Mouse (Mus musculus) left cerebral cortex, adult 6 months (tissue): ENCODE results near the gene Gm17535. TPM values are rescaled to one million over a fixed set of nuclear protein-coding genes. Genes with fewer than 3 reads are reported as not detected.

Experiments
- long read RNA-seq, 2 experiments: library from polyadenylated mRNA; unstranded; transcript quantifications; one replicate each; pipeline ENCODE4 v2.0.0; 2019 to 2020
- polyA plus RNA-seq: library from polyadenylated mRNA; unstranded; fragments of <200 nt; fragmentation: Nextera tagmentation; gene quantifications from 2 replicates; pipeline ENCODE4 v1.2.3, GENCODE M21; 2021

The Gm17535 gene
- polyA plus RNA-seq, result not detected in 2 replicates
- long read RNA-seq, experiment 1, result 0 reads
- long read RNA-seq, experiment 2, result 0 reads

DNA sequence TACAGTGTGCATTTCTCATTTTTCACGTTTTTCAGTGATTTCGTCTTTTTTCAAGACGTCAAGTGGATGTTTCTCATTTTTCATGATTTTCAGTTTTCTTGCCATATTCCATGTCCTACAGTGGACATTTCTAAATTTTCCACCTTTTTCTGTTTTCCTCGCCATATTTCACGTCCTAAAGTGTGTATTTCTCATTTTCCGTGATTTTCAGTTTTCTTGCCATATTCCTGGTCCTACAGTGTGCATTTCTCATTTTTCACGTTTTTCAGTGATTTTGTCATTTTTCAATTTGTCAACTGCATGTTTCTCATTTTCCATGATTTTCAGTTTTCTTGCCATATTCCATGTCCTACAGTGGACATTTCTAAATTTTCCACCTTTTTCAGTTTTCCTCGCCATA is at the start of gene Gm17535:
Gene Gm17535, plus strand, starts transcription at position 301 of the 400 bp plus-strand sequence.

DNA sequence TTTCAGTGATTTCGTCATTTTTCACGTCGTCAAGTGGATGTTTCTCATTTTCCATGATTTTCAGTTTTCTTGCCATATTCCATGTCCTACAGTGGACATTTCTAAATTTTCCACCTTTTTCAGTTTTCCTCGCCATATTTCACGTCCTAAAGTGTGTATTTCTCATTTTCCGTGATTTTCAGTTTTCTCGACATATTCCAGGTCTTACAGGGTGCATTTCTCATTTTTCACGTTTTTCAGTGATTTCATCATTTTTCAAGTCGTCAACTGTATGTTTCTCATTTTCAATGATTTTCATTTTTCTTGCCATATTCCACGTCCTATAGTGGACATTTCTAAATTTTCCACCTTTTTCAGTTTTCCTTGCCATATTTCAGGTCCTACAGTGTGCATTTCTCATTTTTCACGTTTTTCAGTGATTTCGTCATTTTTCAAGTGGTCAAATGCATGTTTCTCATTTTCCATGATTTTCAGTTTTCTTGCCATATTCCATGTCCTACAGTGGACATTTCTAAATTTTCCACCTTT is 33.9 kb upstream of the Gm17535 start, which contains the start of gene Gm10722:
Gene Gm10722, plus strand, starts transcription at position 478 of the 528 bp plus-strand sequence.

DNA sequence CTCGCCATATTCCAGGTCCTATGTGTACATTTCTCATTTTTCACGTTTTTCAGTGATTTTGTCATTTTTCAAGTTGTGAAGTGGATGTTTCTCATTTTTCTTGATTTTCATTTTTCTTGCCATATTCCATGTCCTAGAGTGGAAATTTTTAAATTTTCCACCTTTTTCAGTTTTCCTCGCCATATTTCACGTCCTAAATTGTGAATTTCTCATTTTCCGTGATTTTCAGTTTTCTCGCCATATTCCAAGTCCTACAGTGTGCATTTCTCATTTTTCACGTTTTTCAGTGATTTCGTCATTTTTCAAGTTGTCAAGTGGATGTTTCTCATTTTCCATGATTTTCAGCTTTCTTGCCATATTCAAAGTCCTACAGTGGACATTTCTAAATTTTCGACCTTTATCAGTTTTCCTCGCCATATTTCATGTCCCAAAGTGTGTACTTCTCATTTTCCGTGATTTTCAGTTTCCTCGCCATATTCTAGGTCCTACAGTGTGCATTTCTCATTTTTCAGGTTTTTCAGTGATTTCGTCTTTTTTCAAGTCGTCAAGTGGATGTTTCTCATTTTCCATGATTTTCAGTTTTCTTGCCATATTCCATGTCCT is 31.5 kb upstream of the Gm17535 start, which contains the start of gene Gm11168:
Gene Gm11168, plus strand, starts transcription at position 553 of the 603 bp plus-strand sequence.

DNA sequence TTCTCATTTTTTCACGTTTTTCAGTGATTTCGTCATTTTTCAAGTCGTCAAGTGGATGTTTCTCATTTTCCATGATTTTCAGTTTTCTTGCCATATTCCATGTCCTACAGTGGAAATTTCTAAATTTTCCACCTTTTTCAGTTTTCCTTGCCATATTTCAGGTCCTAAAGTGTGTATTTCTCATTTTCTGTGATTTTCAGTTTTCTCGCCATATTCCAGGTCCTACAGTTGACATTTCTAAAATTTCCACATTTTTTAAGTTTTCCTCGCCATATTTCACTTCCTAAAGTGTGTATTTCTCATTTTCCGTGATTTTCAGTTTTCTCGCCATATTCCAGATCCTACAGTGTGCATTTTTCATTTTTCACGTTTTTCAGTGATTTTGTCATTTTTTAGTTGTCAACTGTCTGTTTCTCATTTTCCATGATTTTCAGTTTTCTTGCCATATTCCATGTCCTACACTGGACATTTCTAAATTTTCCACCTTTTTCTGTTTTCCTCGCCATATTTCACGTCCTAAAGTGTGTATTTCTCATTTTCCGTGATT is 21.6 kb upstream of the Gm17535 start, which contains the start of gene Gm10721:
Gene Gm10721, plus strand, starts transcription at position 408 of the 547 bp plus-strand sequence.

DNA sequence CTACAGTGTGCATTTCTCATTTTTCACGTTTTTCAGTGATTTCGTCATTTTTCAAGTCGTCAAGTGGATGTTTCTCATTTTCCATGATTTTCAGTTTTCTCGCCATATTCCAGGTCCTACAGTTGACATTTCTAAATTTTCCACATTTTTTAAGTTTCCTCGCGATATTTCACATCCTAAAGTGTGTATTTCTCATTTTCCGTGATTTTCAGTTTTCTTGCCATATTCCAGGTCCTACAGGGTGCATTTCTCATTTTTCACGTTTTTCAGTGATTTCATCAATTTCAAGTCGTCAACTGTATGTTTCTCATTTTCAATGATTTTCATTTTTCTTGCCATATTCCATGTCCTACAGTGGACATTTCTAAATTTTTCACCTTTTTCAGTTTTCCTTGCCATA is 19.0 kb upstream of the Gm17535 start, which contains the start of gene Gm10720:
Gene Gm10720, plus strand, starts transcription at position 301 of the 400 bp plus-strand sequence.

DNA sequence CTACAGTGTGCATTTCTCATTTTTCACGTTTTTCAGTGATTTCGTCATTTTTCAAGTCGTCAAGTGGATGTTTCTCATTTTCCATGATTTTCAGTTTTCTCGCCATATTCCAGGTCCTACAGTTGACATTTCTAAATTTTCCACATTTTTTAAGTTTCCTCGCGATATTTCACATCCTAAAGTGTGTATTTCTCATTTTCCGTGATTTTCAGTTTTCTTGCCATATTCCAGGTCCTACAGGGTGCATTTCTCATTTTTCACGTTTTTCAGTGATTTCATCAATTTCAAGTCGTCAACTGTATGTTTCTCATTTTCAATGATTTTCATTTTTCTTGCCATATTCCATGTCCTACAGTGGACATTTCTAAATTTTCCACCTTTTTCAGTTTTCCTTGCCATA is 17.3 kb upstream of the Gm17535 start, which contains the start of gene Gm10719:
Gene Gm10719, plus strand, starts transcription at position 301 of the 400 bp plus-strand sequence.

DNA sequence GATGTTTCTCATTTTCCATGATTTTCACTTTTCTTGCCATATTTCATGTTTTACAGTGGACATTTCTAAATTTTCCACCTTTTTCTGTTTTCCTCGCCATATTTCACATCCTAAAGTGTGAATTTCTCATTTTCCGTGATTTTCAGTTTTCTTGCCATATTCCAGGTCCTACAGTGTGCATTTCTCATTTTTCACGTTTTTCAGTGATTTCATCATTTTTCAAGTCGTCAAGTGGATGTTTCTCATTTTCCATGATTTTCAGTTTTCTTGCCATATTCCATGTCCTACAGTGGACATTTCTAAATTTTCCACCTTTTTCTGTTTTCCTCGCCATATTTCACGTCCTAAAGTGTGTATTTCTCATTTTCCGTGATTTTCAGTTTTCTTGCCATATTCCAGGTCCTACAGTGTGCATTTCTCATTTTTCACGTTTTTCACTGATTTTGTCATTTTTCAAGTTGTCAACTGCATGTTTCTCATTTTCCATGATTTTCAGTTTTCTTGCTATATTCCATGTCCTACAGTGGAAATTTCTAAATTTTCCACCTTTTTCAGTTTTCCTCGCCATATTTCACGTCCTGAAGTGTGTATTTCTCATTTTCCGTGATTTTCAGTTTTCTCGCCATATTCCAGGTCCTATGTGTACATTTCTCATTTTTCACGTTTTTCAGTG is 11.0 kb upstream of the Gm17535 start, which contains the start of gene Gm10718:
Gene Gm10718, plus strand, starts transcription at position 236 of the 673 bp plus-strand sequence.

DNA sequence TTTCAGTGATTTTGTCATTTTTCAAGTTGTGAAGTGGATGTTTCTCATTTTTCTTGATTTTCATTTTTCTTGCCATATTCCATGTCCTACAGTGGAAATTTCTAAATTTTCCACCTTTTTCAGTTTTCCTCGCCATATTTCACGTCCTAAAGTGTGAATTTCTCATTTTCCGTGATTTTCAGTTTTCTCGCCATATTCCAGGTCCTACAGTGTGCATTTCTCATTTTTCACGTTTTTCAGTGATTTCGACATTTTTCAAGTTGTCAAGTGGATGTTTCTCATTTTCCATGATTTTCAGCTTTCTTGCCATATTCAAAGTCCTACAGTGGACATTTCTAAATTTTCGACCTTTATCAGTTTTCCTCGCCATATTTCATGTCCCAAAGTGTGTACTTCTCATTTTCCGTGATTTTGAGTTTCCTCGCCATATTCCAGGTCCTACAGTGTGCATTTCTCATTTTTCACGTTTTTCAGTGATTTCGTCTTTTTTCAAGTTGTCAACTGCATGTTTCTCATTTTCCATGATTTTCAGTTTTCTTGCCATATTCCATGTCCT is 9.4 kb upstream of the Gm17535 start, which contains the start of gene Gm10717:
Gene Gm10717, plus strand, starts transcription at position 506 of the 556 bp plus-strand sequence.

DNA sequence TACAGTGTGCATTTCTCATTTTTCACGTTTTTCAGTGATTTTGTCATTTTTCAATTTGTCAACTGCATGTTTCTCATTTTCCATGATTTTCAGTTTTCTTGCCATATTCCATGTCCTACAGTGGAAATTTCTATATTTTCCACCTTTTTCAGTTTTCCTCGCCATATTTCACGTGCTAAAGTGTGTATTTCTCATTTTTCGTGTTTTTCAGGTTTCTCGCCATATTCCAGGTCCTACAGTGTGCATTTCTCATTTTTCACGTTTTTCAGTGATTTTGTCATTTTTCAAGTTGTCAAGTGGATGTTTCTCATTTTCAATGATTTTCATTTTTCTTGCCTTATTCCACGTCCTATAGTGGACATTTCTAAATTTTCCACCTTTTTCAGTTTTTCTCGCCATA is 2.2 kb downstream of the Gm17535 start, which contains the start of gene Gm10715:
Gene Gm10715, plus strand, starts transcription at position 301 of the 400 bp plus-strand sequence.

Other genes with a start within 250 kb of the Gm17535 start
- gene Gm10722, start 33.7 kb upstream of the Gm17535 start, polyA plus RNA-seq, result 0.40 TPM in 1 of 2 replicates, not detected in the other
- 0.46 TPM in 1 of 2 replicates, not detected in the other for gene Gm11168, start 31.3 kb upstream of the Gm17535 start, polyA plus RNA-seq
- gene Gm10721, start 21.5 kb upstream of the Gm17535 start, polyA plus RNA-seq, result 0.49 TPM in 1 of 2 replicates, not detected in the other
- gene Gm10720, start 18.9 kb upstream of the Gm17535 start, polyA plus RNA-seq, result not detected in 2 replicates
- 2.3 TPM in 1 of 2 replicates, not detected in the other for gene Gm10719, start 17.2 kb upstream of the Gm17535 start, polyA plus RNA-seq
- gene Gm10718, start 11.1 kb upstream of the Gm17535 start, polyA plus RNA-seq, result 2.1 TPM in 1 of 2 replicates, not detected in the other
- gene Gm10717, start 9.2 kb upstream of the Gm17535 start, polyA plus RNA-seq, result 2.4 TPM in 1 of 2 replicates, not detected in the other
- gene Gm10715, start 2.3 kb downstream of the Gm17535 start, polyA plus RNA-seq, result not detected in 2 replicates